Mouse (Mus musculus): ENCODE results near the gene Gskip. TPM values are rescaled to one million over a fixed set of nuclear protein-coding genes. Genes with fewer than 3 reads are reported as not detected.

Gskip gene
- total RNA-seq (2022): 10 to 100 TPM; 23.6 to 26.4 (median 25.4) TPM

GRCm38 (mm10) chr12:105683933-105684901, at the start of gene Gskip:
Gene Gskip, plus strand, starts transcription at chr12:105684829.
- DNase-seq (ENCODE audit: low spot score in 2 of 2): peak in 1 of 2 experiments; percentile 16

GRCm38 (mm10) chr12:105636551-105636950, 48.1 kb upstream of the Gskip start:
- no peak for DNase-seq (ENCODE audit: low spot score in 2 of 2)

GRCm38 (mm10) chr12:105637554-105637953, 47.1 kb upstream of the Gskip start:
- no peak for DNase-seq (ENCODE audit: low spot score in 2 of 2)

- DNase-seq (ENCODE audit: low spot score in 2 of 2): no peak
Observed at GRCm38 (mm10) chr12:105642770-105643321, 41.8 kb upstream of the Gskip start.

GRCm38 (mm10) chr12:105655850-105656249, 28.8 kb upstream of the Gskip start:
- DNase-seq (ENCODE audit: low spot score in 2 of 2): no peak

GRCm38 (mm10) chr12:105676274-105676673, 8.4 kb upstream of the Gskip start:
- no peak for DNase-seq (ENCODE audit: low spot score in 2 of 2)

GRCm38 (mm10) chr12:105678211-105678610, 6.4 kb upstream of the Gskip start:
- no peak for DNase-seq (ENCODE audit: low spot score in 2 of 2)

- DNase-seq (ENCODE audit: low spot score in 2 of 2): no peak
Observed at GRCm38 (mm10) chr12:105678762-105679161, 5.9 kb upstream of the Gskip start.

- DNase-seq (ENCODE audit: low spot score in 2 of 2): peak; percentile 86 to 93
Observed at GRCm38 (mm10) chr12:105685001-105685691, 517 bp downstream of the Gskip start, which contains the start of gene Atg2b. Gene Atg2b, minus strand, starts transcription at chr12:105685211.

GRCm38 (mm10) chr12:105686791-105687190, 2.2 kb downstream of the Gskip start:
- DNase-seq (ENCODE audit: low spot score in 2 of 2): no peak

GRCm38 (mm10) chr12:105687416-105687815, 2.8 kb downstream of the Gskip start:
- DNase-seq (ENCODE audit: low spot score in 2 of 2): no peak

- no peak for DNase-seq (ENCODE audit: low spot score in 2 of 2)
Observed at GRCm38 (mm10) chr12:105688546-105688945, 3.9 kb downstream of the Gskip start.

GRCm38 (mm10) chr12:105689435-105689834, 4.8 kb downstream of the Gskip start:
- DNase-seq (ENCODE audit: low spot score in 2 of 2): no peak

- DNase-seq (ENCODE audit: low spot score in 2 of 2): no peak
Observed at GRCm38 (mm10) chr12:105694021-105694420, 9.4 kb downstream of the Gskip start.

- DNase-seq (ENCODE audit: low spot score in 2 of 2): no peak
Observed at GRCm38 (mm10) chr12:105695848-105696247, 11.2 kb downstream of the Gskip start.

GRCm38 (mm10) chr12:105697104-105697780, 12.6 kb downstream of the Gskip start:
- no peak for DNase-seq (ENCODE audit: low spot score in 2 of 2)

- no peak for DNase-seq (ENCODE audit: low spot score in 2 of 2)
Observed at GRCm38 (mm10) chr12:105700433-105700832, 15.8 kb downstream of the Gskip start.

GRCm38 (mm10) chr12:105705799-105706487, 21.3 kb downstream of the Gskip start, which contains the start of gene Ak7:
Gene Ak7, plus strand, starts transcription at chr12:105705976.
- DNase-seq (ENCODE audit: low spot score in 2 of 2): no peak

GRCm38 (mm10) chr12:105718616-105719015, 34.0 kb downstream of the Gskip start:
- DNase-seq (ENCODE audit: low spot score in 2 of 2): peak; percentile 9 to 53

- no peak for DNase-seq (ENCODE audit: low spot score in 2 of 2)
Observed at GRCm38 (mm10) chr12:105720196-105720595, 35.6 kb downstream of the Gskip start.
